Mouse (Mus musculus): Measurements from ENCODE around the gene Tlk1. TPM values are rescaled to one million over a fixed set of nuclear protein-coding genes. Genes with fewer than 3 reads are reported as not detected.

The Tlk1 gene
- polyA plus RNA-seq (2015; fragmentation: Nextera tagmentation; extraction: Ambion mirVana): 27.0 and 29.5 TPM in 2 replicates

GRCm38 (mm10) chr2:70825371-70826051, at the start of gene Tlk1:
Tlk1 (minus strand) TSS chr2:70825728.
- Histone ChIP-seq H3K9me3 (replicated peaks) (no peaks in the 10 kb centered on the region), H3K4me3 (replicated peaks) (peak within 1 kb of the TSS; percentile 95), H3K4me2 (peak within 1 kb of the TSS; percentile 63), H3K36me3 (no peaks in the 10 kb centered on the region), H3K9ac (peak within 1 kb of the TSS; percentile 99), H3K27ac (peak within 1 kb of the TSS; percentile 100), H3K4me1 (peaks cover 17% of the 10 kb centered on the region), H3K27me3 (no peaks in the 10 kb centered on the region)
- ATAC-seq (replicated peaks; ENCODE audit: low FRiP score): peak; percentile 92
- under 1% methylated on average over 101 of the region's 118 CpGs for WGBS

GRCm38 (mm10) chr2:70875129-70875528, 49.6 kb upstream of the Tlk1 start:
- WGBS: 77% methylated on average over 4 of the region's 4 CpGs
- no peak for ATAC-seq (replicated peaks; ENCODE audit: low FRiP score)
- Histone ChIP-seq H3K9ac (no peak overlapping the region), H3K9me3 (replicated peaks) (no peaks in the 10 kb centered on the region), H3K27me3 (no peaks in the 10 kb centered on the region), H3K4me2 (no peak overlapping the region), H3K36me3 (no peaks in the 10 kb centered on the region), H3K4me1 (no peaks in the 10 kb centered on the region), H3K4me3 (replicated peaks) (no peak overlapping the region), H3K27ac (no peak overlapping the region)

GRCm38 (mm10) chr2:70873168-70873567, 47.6 kb upstream of the Tlk1 start:
- no peak for ATAC-seq (replicated peaks; ENCODE audit: low FRiP score)
- 44% methylated on average over 5 of the region's 5 CpGs for WGBS
- no peaks in the 10 kb centered on the region for H3K27me3 ChIP-seq
- no peak overlapping the region for H3K27ac ChIP-seq
- no peak overlapping the region for H3K4me2 ChIP-seq
- no peaks in the 10 kb centered on the region for H3K36me3 ChIP-seq
- H3K9me3 ChIP-seq (replicated peaks): no peaks in the 10 kb centered on the region
- no peak overlapping the region for H3K9ac ChIP-seq
- no peak overlapping the region for H3K4me3 ChIP-seq (replicated peaks)
- no peaks in the 10 kb centered on the region for H3K4me1 ChIP-seq

- Histone ChIP-seq H3K4me1 (no peaks in the 10 kb centered on the region), H3K27me3 (no peaks in the 10 kb centered on the region), H3K36me3 (no peaks in the 10 kb centered on the region), H3K4me3 (replicated peaks) (no peak overlapping the region), H3K9ac (no peak overlapping the region), H3K9me3 (replicated peaks) (no peaks in the 10 kb centered on the region), H3K4me2 (no peak overlapping the region), H3K27ac (no peak overlapping the region)
- 70% methylated on average over 8 of the region's 8 CpGs for WGBS
- ATAC-seq (replicated peaks; ENCODE audit: low FRiP score): no peak
These were observed 46.0 kb upstream of the Tlk1 start for GRCm38 (mm10) chr2:70871466-70872022.

- H3K4me2 ChIP-seq: no peak overlapping the region
- H3K36me3 ChIP-seq: no peaks in the 10 kb centered on the region
- no peak overlapping the region for H3K4me3 ChIP-seq (replicated peaks)
- H3K27ac ChIP-seq: no peak overlapping the region
- H3K27me3 ChIP-seq: no peaks in the 10 kb centered on the region
- no peaks in the 10 kb centered on the region for H3K4me1 ChIP-seq
- WGBS: 63% methylated on average over 6 of the region's 6 CpGs
- no peak for ATAC-seq (replicated peaks; ENCODE audit: low FRiP score)
- H3K9me3 ChIP-seq (replicated peaks): no peaks in the 10 kb centered on the region
- no peak overlapping the region for H3K9ac ChIP-seq
These were observed 45.3 kb upstream of the Tlk1 start for GRCm38 (mm10) chr2:70870819-70871218.

- no peak overlapping the region for H3K9ac ChIP-seq
- no peaks in the 10 kb centered on the region for H3K9me3 ChIP-seq (replicated peaks)
- H3K4me1 ChIP-seq: no peaks in the 10 kb centered on the region
- no peaks in the 10 kb centered on the region for H3K27me3 ChIP-seq
- WGBS: 93% methylated on average over 3 of the region's 3 CpGs
- no peak for ATAC-seq (replicated peaks; ENCODE audit: low FRiP score)
- no peak overlapping the region for H3K4me2 ChIP-seq
- no peak overlapping the region for H3K4me3 ChIP-seq (replicated peaks)
- H3K27ac ChIP-seq: no peak overlapping the region
- no peaks in the 10 kb centered on the region for H3K36me3 ChIP-seq
These were observed 43.6 kb upstream of the Tlk1 start for GRCm38 (mm10) chr2:70869116-70869515.

- no peak overlapping the region for H3K4me2 ChIP-seq
- H3K4me1 ChIP-seq: no peaks in the 10 kb centered on the region
- no peaks in the 10 kb centered on the region for H3K9me3 ChIP-seq (replicated peaks)
- no peaks in the 10 kb centered on the region for H3K36me3 ChIP-seq
- no peak for ATAC-seq (replicated peaks; ENCODE audit: low FRiP score)
- H3K27ac ChIP-seq: no peak overlapping the region
- 84% methylated on average over 3 of the region's 3 CpGs for WGBS
- no peak overlapping the region for H3K4me3 ChIP-seq (replicated peaks)
- H3K27me3 ChIP-seq: no peaks in the 10 kb centered on the region
- H3K9ac ChIP-seq: no peak overlapping the region
These were observed 41.7 kb upstream of the Tlk1 start for GRCm38 (mm10) chr2:70867231-70867630.

- 0 out of 2 replicates have a peak, but pooled peaks have one; percentile 46 for ATAC-seq (replicated peaks; ENCODE audit: low FRiP score)
- no peak overlapping the region for H3K4me3 ChIP-seq (replicated peaks)
These were observed 37.4 kb upstream of the Tlk1 start for GRCm38 (mm10) chr2:70862881-70863280.

GRCm38 (mm10) chr2:70859740-70860139, 34.2 kb upstream of the Tlk1 start:
- H3K4me1 ChIP-seq: no peaks in the 10 kb centered on the region
- WGBS: 89% methylated on average over 4 of the region's 4 CpGs
- no peaks in the 10 kb centered on the region for H3K36me3 ChIP-seq
- H3K27me3 ChIP-seq: no peaks in the 10 kb centered on the region
- no peak overlapping the region for H3K27ac ChIP-seq
- H3K4me2 ChIP-seq: no peak overlapping the region
- no peaks in the 10 kb centered on the region for H3K9me3 ChIP-seq (replicated peaks)
- no peak overlapping the region for H3K9ac ChIP-seq
- ATAC-seq (replicated peaks; ENCODE audit: low FRiP score): no peak
- H3K4me3 ChIP-seq (replicated peaks): no peak overlapping the region

More at GRCm38 (mm10) chr2:70862881-70863280, 37.4 kb upstream of the Tlk1 start:
- Histone ChIP-seq H3K4me2 (no peak overlapping the region), H3K36me3 (no peaks in the 10 kb centered on the region), H3K27me3 (no peaks in the 10 kb centered on the region), H3K27ac (peak overlapping the region; percentile 64), H3K9ac (no peak overlapping the region), H3K4me1 (no peaks in the 10 kb centered on the region), H3K9me3 (replicated peaks) (no peaks in the 10 kb centered on the region)
- 71% methylated on average over 5 of the region's 5 CpGs for WGBS

GRCm38 (mm10) chr2:70856971-70857370, 31.4 kb upstream of the Tlk1 start:
- no peaks in the 10 kb centered on the region for H3K36me3 ChIP-seq
- H3K9me3 ChIP-seq (replicated peaks): no peaks in the 10 kb centered on the region
- no peaks in the 10 kb centered on the region for H3K27me3 ChIP-seq
- H3K4me3 ChIP-seq (replicated peaks): no peak overlapping the region
- WGBS: 88% methylated on average over 3 of the region's 3 CpGs
- ATAC-seq (replicated peaks; ENCODE audit: low FRiP score): no peak
- H3K27ac ChIP-seq: no peak overlapping the region
- H3K4me1 ChIP-seq: peaks cover 5% of the 10 kb centered on the region; the same call in 1 of the 2 replicates
- no peak overlapping the region for H3K9ac ChIP-seq
- no peak overlapping the region for H3K4me2 ChIP-seq

- Histone ChIP-seq H3K27me3 (no peaks in the 10 kb centered on the region), H3K4me3 (replicated peaks) (no peak overlapping the region), H3K4me2 (no peak overlapping the region), H3K36me3 (no peaks in the 10 kb centered on the region), H3K4me1 (peaks cover 5% of the 10 kb centered on the region; the same call in 1 of the 2 replicates), H3K9me3 (replicated peaks) (no peaks in the 10 kb centered on the region), H3K27ac (no peak overlapping the region), H3K9ac (no peak overlapping the region)
- no peak for ATAC-seq (replicated peaks; ENCODE audit: low FRiP score)
- 91% methylated on average over 8 of the region's 8 CpGs for WGBS
These were observed 28.8 kb upstream of the Tlk1 start for GRCm38 (mm10) chr2:70854231-70854888.

GRCm38 (mm10) chr2:70853329-70853728, 27.8 kb upstream of the Tlk1 start:
- Histone ChIP-seq H3K36me3 (no peaks in the 10 kb centered on the region), H3K27ac (no peak overlapping the region), H3K27me3 (no peaks in the 10 kb centered on the region), H3K4me2 (peak overlapping the region; percentile 17; the same call in 1 of the 2 replicates), H3K4me3 (replicated peaks) (no peak overlapping the region), H3K9me3 (replicated peaks) (no peaks in the 10 kb centered on the region), H3K4me1 (peaks cover 5% of the 10 kb centered on the region; the same call in 1 of the 2 replicates), H3K9ac (no peak overlapping the region)
- 40% methylated on average over 7 of the region's 7 CpGs for WGBS
- peak; percentile 58 for ATAC-seq (replicated peaks; ENCODE audit: low FRiP score)
